Mouse (Mus musculus): ENCODE measurements around the gene Aldob.

Gene Aldob
- long read RNA-seq, experiment 1: 0 reads
- long read RNA-seq, experiment 2: 0 reads

DNA sequence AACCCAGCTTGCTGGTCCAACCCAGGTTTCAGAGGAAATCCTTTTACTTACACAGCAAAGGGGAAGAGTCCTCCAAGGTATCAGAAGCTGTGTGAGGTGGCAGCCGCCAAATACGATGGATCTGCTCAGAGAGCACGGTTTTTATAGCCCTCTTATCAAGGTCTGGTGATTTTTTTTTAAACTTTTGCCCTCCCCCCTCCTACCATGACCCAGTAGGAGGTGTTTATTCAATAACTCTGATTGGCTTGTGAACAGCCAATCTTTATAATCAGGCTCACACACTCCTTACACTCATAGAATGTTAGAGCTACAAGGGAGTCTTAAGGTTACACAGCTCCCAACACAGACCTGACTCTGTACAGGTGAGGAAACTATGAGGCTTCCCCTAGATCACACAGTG is at the start of gene Aldob:
TSS of gene Aldob (minus strand) at position 164 of the 400 bp plus-strand sequence.
- intact Hi-C loops (cut with DNase I): no loop called here

DNA sequence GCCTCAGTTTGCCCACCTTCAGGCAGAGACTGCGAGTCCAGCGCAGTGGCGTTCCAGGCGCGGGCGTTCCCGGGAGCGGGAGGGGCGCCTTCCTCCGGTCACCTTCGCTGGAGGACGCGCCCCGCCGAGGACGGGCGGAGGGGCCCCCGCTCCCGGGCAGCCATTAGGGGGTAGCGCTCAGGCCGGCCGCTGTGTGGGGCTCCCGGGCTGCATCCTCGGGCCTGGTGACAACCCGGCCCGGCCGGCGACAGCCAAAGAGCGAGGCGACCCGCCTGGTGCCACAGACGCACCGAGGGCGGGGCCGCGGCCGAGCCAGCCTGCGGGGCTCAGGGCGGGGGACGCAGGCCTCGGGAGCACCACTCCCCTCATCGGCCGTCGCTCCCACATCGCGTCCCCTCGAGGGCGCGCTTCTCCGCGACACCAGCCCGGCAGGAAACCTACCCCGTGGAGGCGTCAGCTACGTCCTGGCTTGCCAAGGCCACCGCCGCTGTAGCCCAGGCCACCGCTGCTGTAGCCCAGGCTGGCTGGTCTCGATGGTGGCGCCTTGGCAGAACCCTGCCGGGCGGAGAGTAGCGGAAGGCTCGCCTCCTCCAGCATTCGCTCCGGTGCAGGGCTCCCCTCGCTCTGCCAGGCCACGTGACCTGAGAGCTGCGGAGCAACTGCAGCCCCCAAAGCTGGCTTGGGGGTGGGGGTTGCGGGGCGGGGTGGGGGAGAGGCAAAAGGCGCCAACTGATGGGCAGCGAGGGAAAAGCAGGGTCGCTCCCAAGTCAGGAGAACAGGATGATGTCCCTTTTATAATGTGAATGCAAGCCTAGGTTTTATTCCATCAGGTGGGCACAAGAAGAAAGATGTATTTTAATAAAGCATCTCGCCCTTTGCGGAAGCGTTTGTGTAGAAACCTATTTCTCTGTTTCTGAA is 48.1 kb upstream of the Aldob start, which contains the start of gene Tmem246:
TSS of gene Tmem246 (minus strand) at position 694 of the 918 bp plus-strand sequence.
- intact Hi-C loops (cut with DNase I): no loop called here

- intact Hi-C loops (cut with DNase I): no loop called here
Observed at GRCm38 (mm10) chr4:49596846-49597182, 47.5 kb upstream of the Aldob start.

DNA sequence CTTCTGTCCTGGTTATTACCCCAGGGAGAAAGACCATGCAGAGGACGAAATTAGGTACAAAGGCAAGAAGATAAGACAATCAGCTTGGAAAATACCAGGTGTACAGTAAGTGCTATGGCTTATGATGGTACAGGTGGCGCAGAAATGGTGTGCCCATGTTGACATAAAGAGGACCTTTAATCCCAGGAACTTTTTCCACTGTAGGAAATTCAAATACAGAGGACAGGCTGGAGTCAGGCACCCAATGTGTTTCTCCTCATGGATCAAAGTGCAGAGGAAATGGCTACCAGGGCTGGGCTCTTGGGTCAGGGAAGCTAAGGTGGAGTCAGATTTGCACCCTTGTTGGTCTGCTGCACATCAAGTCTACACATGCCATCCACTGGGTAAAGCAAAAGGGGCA is 40.8 kb upstream of the Aldob start:
- intact Hi-C loops (cut with DNase I): no loop called here

GRCm38 (mm10) chr4:49586811-49587210 is 37.5 kb upstream of the Aldob start:
- intact Hi-C loops (cut with DNase I): no loop called here

DNA sequence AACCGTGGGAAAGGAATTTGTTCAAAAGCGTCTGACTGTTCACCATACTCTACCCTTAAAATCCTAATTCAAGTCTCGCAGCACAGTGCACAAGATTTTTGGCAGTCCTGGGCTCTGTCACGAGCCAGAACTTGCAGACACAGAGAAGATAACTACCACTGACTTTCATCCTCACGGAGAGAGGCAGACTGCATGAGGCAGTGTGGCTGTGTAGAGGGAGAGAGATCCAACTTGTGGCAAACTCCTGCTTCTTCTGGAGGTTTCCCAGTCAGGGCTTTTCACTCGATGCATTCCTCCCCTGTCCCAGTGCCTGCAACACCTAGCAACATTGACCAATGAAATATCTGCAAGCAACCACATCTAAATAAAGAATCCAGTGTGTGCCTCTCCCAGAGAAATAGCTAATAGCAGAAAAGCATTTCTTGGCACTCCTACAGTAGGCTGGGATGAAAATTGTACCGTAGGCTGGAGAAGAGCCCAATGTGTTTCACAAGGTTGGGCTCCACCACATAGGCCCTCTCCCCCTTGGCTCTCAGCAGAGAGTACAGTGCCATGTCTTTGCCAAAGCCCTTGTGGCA is 36.3 kb upstream of the Aldob start:
- intact Hi-C loops (cut with DNase I): no loop called here

GRCm38 (mm10) chr4:49583965-49584831 is 34.9 kb upstream of the Aldob start:
- intact Hi-C loops (cut with DNase I): loop anchor here (5.0 kb wide), 1 partner anchor 33 kb away; no protein-coding TSS in a partner anchor

DNA sequence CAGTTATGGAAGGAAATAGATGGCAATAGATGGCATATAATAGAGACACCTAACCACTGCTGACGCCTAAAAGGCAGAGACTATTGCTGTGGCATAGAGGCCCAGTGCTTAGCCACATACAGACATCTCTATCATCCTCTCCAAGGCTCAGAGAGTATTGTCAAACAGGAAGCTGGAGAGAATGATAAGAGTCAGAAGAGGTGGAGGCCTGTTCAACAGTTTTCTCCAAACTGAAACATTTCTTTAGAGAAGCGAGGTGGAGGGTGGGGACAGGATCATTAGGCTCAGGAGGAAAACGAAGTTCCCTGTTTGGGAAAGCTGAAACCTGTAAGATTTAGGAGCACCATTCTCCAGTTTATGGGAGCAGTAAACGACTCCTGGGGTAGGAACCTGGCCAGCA is 31.9 kb upstream of the Aldob start:
- intact Hi-C loops (cut with DNase I): loop anchor here (5.0 kb wide), 1 partner anchor 36 kb away; no protein-coding TSS in a partner anchor

DNA sequence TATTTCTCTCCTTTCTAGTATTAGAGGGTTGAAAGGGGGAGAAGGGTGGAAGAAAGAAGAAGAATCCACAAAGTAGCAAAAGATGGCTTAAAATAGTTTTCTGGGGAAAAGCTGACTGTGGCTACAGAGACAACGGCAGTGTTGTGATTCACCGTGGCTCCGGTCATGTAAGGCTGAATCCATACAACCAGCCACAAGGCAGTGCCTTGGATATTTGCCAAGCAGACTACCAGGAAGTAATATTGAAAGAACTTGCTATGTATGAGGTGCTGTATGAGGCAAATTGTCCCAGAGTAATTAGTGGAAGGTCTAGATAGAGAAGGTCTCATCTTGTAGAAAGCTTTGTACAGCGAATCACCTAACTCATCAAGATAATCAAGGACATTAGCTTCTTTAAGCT is 22.8 kb upstream of the Aldob start:
- intact Hi-C loops (cut with DNase I): no loop called here

- intact Hi-C loops (cut with DNase I): loop anchor here (1.0 kb wide), 1 partner anchor 58 kb away; no protein-coding TSS in a partner anchor
Observed at GRCm38 (mm10) chr4:49567613-49568012, 18.3 kb upstream of the Aldob start.

DNA sequence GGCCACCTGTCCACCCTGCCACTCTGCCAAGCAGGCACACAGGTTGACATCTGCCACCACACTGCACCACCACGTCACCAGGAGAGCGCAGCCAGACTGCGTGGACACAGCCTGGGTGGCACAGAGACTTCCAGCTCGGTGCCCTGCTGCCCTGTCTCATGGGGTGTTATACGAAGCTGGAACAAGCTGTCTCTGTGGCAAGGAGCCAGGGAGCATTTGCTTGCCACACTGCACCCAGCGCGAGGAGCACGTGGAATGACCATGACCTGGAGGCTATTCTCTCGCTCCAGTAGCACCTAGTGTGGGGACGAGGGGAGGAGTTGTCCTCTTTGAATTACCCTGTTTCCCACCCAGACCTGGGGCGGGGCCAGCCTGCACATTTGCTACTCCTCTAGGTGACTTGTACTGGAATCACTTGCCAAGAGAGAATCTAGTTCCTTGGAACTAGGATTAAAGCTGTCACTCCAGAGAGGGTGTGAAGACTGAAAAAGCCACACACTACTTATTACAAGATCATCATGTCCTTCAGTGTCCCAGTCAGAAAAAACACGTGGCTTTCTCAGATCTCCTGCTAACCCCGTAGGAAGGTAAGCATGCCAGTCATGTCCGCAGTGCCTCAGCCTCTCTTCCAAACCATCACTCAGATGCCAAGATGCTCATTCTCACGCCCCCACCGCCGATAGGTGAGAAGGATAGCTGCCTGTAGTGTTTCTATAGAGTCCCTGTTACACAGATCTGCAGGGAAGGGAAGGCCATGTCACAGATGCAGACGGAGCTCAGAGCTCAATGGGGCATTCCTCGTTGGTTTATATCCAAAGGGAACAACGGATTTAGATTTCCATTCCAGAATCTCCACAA is 10.8 kb upstream of the Aldob start:
- intact Hi-C loops (cut with DNase I): no loop called here

DNA sequence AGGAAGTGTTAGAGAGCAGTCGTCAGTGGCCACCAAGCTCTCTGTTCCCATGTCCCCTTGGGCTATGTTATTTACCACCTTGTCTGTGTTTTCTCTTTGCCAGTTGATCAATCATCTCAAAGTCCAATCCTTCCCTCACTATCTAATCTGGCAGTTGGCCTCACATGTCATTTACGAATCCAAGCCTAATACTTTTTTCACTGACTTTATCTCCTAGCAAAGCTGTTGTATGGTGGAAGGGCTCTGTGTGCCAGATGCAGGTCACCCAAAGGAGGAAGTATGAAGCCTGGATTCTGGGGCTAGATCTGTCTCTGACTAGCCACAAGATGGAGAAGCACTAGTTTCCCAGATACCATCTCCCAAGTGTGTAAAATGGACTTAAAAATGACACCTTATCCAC is 8.8 kb upstream of the Aldob start:
- intact Hi-C loops (cut with DNase I): no loop called here

- intact Hi-C loops (cut with DNase I): no loop called here
Observed at GRCm38 (mm10) chr4:49557375-49557774, 8.0 kb upstream of the Aldob start.

- intact Hi-C loops (cut with DNase I): no loop called here
Observed at GRCm38 (mm10) chr4:49553380-49553779, 4.0 kb upstream of the Aldob start.

DNA sequence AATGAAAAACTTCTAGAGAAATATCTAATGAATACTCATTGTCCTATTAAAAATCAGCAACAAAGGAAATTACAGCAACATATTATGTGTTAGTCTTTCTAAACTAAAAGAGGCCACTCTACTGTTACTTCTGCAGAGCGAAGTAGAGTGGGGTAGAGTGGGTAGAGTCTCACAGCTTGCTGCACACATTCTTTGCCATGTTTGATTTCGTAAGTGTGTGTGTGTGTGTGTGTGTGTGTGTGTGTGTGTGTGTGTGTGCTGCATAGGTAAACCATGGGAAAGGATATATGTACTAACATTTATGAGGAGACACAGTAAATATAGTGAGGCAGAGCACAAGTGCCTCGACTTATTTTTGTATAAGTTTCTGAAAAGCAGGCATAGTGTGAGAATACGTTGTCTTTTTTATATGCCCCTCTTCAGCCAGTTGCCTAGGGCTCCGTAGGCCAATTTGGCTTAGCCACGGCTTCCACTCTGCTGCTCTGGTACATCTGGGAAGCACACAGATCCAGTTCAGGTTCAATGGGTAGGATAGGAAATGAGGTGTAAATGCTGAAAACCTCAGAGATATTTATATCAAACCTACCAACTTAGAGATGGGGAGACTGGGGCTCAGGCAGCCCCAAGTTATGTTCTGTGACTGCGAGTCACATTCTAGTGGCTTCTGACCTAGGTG is 1.7 kb downstream of the Aldob start:
- intact Hi-C loops (cut with DNase I): no loop called here

- intact Hi-C loops (cut with DNase I): no loop called here
Observed at GRCm38 (mm10) chr4:49546873-49547543, 2.3 kb downstream of the Aldob start.

GRCm38 (mm10) chr4:49546026-49546425 is 3.3 kb downstream of the Aldob start:
- intact Hi-C loops (cut with DNase I): no loop called here

GRCm38 (mm10) chr4:49540966-49541365 is 8.4 kb downstream of the Aldob start:
- intact Hi-C loops (cut with DNase I): no loop called here

- intact Hi-C loops (cut with DNase I): no loop called here
Observed at GRCm38 (mm10) chr4:49539665-49540064, 9.7 kb downstream of the Aldob start.
